Mouse (Mus musculus) spleen, adult 12 weeks (tissue): ENCODE measurements around the gene Tyrobp.

Experiments
- DNase-seq: peaks from one replicate; pipeline ENCODE4 v3.0.0; 2022; ENCODE audit warnings: low spot score

Gene Tyrobp

GRCm38 (mm10) chr7:30413596-30413995 is at the start of gene Tyrobp:
TSS of gene Tyrobp (plus strand) at chr7:30413760.
- no peak for DNase-seq

DNA sequence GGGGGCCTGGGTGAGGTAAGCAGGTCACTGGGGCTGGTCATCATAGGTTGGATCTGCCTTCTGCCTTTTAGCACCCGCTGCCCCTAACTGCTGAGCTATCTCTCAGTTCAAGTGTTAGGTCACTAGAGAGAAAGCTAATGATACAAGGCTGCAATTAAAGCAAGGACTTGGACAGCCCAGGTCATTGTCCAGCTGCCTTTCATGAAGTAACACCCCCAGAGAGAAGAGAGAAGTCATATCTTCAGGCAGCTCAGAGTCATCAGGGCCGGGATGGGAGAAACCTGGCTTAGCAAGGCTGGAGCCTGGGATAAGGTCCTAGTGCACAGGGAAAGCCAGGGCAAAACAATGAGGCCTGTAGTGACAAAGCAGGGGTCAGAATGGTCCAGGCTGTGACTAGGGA is 46.1 kb upstream of the Tyrobp start:
- no peak for DNase-seq

GRCm38 (mm10) chr7:30373501-30373962 is 40.0 kb upstream of the Tyrobp start:
- DNase-seq = peak; percentile 68

DNA sequence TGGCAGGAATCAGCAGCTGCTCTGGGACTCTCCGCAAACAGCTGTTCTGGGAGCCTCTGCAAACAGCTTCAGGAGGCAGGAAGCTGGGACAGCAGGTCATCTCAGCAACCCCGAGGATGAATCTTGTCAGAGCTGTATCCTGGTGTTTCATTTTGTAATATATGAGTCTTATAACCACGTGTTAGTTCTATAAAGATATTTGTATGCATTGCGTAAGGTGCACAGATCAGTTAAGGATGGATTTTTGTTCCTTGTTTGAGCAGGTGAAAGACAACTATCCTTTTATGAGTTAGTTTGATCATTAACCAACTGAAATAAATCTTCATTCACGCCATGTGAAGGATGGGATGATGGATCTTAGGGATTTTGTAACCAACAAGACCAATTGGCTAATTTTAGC is 33.5 kb upstream of the Tyrobp start:
- no peak for DNase-seq

DNA sequence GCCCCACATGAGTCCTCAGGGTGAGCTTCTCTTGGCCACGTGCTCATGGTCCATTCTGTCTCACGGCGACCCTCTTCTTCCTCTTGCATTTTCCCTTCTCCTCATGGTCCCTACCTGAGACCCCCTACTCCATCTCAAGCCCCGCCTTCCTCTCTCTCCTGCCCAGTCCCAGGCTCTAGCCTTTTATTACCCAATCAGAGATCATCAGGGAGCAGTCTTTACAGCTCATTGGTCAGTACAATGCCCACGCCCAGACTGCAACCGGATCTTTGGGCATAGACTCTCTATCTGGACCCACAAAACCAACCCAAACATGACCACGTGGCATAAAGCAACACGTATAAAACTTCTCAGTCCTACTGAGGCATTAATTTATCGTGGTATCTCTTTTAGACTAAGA is 29.5 kb upstream of the Tyrobp start:
- no peak for DNase-seq

GRCm38 (mm10) chr7:30392746-30393520 is 20.6 kb upstream of the Tyrobp start:
- no peak for DNase-seq

- no peak for DNase-seq
Observed at GRCm38 (mm10) chr7:30393631-30394030, 19.9 kb upstream of the Tyrobp start.

DNA sequence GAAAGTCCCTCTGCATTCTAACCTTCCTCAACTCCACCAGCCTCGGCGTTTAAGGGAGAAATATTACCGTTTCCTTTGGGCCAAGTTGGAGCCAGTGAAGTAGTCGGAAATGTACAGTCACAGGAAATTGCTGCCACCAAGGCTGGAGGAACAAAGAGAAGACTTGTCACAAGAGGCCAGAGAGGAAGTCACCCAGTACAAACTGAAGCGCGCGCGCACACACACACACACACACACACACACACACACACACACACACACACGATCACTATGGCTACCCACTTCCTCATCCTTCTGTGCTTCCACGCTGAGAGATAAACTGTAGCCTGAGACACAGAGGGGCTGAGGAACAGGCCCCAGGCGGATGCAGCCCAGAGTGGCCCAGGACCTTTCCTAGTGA is 19.2 kb upstream of the Tyrobp start:
- peak; percentile 46 for DNase-seq

- no peak for DNase-seq
Observed at GRCm38 (mm10) chr7:30394871-30395270, 18.7 kb upstream of the Tyrobp start.

DNA sequence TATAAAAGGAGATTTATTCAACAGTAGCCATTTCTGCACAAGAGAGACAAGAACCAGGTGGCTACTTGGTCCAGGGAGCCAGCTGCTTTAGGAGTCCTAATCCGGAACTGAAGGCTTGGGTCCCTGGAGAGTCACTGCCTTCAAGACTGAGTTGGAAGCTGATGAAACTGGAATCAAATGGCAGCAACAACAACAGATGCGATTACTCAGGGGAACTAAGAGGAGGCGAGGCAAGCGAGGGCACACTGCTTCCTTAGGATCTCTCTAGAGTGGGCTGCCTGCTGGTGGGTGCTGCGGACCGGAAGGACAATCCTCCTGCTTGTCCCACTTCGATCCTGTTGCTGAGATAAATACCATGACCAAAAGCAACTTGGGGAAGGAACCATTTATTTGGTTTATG is 13.9 kb upstream of the Tyrobp start:
- DNase-seq = no peak

DNA sequence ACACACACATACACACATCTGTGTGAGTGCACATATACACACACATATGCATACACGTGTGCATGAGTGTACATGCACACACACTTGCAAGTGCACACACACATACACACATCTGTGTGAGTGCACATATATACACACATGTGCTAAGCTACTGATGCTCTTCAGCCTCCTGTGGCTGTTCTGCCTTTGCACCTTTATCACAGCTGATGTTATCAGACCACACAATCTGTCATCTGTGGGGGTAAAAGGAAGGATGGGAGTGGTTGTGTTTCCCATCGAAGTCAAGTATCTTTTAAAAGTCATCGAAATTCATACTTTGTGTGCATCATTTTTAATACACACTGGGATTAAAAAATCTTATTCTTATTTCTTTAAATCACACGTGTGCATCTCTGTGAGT is 11.2 kb upstream of the Tyrobp start:
- no peak for DNase-seq

DNA sequence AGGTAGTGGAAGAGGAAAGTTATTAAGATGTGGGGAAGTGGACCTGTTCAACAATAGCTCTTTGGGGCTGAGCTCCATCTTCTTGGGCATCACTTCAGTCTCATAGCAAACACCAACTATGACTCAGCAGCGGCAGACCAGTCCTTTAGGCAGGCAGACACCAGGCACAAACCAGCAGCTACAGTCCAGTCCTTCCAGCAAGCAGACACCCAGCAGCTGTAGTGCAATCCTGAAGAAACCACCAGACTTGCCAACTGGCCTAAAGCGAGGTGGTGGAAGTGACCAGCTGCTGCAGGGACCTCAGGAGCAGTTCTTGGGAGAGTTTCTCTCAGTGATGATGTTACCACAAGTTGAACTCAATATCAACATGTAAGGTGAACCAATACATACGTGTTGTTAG is 4.9 kb upstream of the Tyrobp start:
- DNase-seq = no peak

DNA sequence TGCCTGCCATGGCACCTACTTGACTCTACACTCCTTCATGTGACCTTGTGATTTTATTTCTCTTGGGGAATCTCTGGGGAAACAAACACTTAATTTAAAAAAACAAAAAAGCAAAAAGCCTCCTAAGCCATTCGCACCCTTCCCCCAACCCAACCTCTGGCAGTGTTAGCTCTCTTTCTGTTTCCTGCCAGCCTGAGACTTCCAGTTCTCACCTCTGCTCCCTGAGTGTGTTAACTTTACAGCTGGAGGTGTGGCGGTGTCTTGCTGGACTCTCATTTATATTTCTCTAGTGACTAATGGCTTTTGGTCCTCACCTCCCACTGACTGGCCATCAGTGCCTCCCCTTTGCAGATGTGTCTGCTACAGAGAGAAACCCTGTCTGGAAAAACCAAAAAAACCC is 3.8 kb upstream of the Tyrobp start:
- DNase-seq = no peak

DNA sequence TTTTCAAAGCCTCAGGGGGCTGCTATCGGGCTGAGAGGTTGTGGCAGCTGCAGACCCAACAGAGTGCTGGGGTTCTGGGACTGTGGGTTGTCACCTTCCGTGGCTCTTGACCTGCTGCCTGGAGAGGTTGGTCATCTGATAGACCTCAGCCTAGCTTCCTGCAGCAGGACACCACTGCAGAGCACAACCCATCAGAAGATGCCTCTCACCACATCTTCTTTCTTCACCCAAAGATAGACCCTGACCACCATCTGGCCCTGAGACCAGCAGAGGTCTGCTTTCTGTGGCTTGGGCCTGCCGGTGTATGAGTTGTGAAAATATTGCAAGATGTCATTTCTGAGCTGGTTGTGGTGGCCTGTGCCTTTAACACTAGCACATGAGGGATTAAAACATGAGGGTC is 2.5 kb upstream of the Tyrobp start:
- DNase-seq = no peak

DNA sequence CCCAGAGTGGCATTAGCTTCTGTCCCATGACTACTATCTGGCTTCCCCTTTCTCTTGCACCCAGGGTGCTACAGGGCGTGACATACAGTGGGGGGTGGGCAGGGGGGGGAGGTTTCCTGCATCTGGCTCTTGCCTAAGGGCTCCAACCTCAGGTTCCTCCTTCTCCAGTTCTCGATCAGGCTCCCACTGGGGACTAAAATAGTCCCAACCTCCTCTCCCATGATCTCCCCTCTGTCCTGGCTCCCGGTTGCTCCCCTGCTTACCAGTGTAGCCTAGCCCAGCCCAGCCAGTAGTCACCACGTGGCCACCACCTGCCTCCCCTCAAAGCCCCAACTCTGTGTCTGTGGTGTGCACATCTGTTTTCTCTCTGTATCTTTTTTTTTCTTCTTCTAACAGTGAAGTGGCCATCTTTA is 819 bp upstream of the Tyrobp start:
- DNase-seq = peak; percentile 12

DNA sequence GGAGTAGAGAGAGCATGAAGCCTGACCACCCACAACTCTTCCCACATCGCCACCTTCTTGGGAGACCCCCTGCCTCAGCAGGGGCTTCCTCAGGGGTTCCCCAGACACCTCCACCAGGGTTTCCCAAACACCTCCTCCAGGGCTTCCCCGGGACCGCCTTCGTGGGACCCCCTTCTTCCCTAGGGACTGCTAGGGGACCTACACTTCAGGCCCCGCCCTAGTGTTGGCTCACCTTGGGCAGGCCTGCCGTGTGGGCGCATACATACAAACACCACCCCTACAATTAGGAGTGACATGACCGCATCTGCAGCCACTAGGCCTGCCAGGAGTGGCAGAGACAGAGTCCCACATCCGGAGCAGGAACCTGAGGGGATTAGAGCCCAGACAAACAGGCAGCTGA is 4.3 kb downstream of the Tyrobp start:
- peak; percentile 12 for DNase-seq

DNA sequence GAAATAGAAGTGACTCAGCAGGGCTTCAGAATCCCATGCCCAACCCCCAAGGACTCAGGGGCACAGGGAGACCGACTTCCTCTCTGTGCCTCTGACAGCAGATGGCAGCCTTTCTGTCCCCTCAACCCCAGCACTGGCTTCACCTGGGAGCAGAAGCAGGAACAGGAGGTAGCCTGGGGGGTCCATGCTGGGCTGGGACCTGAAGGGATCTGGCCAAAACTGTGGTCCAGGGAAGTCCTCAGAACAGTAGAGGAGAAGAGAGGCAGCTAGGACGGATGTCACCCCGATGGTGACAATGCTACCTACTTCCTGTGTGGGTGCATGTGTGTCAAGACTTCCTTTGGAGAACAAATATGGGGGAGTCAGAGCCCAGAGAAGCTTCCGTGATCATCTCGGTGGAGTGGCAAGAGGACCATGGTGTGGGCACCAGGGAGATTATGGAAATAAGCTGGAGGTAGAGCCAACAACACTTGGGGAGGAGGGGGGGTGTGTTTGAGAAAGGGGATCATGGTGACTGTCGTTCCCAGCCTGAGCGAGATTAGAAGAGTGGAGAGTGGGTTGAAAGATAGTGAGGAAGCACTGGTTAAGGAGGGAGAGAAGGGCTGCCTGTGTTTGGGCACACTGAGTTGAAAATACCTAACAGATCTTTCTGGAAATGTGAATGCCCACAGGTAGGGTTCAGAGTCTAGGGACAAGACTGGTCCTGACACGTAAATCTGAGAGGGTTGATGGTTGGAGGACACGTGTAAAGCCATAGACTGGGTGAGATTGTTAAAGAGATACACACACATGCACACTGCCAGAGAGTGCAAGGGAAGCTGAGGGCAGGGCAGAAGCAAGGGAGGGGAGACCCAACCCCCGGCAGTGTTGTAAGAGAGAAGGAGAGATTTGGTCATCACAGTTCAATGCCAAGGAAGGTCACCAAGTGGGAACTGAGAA is 6.3 kb downstream of the Tyrobp start, which contains the start of gene Hcst:
Gene Hcst (minus strand): TSS at position 294 of the 939 bp plus-strand sequence.
- peak; percentile 26 for DNase-seq

- no peak for DNase-seq
Observed at GRCm38 (mm10) chr7:30420673-30421072, 7.1 kb downstream of the Tyrobp start.

DNA sequence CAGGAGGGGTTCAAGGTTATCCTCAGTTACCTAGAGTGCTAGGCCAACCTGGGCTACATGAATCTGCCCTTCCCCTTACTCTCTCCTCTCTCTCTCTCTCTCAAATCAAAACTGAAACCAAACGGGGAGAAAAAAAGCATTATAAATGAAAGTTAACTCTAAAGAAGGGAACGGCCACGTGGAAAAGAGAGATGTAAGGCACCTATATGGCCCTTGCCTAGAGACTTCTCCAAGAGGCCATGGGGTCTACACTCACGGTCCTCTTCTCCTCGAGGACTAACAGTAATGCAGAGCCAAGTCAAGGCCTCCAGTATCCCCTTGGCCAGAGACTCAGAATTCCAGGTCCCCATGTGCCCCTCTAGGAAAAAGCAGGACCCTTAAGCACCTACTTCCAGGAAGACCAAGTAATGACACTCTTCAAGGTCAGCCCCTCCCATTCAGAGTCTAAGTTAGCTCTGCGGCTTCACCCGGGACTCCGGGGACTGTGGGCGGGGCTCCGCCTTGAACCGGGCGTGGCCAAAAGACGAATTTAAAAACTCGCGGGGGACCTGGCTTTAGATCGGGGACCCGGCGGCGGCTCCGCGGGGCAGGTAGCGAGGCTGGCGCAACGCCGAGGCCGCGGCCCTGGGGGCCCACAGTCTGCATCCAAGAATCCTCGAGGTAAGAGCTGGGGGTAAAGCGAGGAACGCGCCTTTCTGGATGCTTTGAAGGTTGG is 7.8 kb downstream of the Tyrobp start, which contains the start of gene Nfkbid:
Gene Nfkbid (plus strand): TSS at position 558 of the 715 bp plus-strand sequence.
- peak; percentile 78 for DNase-seq

DNA sequence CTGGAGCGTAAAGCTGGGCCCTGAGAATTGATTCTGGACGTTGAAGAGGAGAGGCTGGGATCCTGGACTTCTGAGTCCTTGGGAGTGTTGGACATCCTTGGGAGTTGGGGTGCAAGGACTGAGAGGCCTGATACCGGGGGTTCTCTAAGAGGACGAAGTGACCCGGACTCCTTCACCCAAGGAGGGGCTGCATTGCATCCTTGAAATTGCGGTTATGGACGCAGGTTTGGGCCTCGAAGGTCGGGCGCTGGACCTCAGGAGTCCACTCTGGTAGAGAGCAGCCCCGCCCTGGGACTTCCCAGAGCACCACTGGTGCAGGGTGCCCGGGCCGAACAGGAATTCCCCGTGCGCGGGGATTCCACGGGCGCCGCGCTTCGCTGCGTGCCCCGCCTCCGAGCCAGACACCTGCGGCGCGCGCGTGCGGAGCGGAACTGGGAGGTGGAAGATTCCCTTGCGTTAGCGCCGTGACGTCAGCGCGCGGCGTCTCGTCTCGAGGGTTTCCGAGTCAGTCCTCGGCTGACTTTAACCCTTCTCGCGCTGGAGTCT is 8.4 kb downstream of the Tyrobp start:
- DNase-seq = peak; percentile 84

DNA sequence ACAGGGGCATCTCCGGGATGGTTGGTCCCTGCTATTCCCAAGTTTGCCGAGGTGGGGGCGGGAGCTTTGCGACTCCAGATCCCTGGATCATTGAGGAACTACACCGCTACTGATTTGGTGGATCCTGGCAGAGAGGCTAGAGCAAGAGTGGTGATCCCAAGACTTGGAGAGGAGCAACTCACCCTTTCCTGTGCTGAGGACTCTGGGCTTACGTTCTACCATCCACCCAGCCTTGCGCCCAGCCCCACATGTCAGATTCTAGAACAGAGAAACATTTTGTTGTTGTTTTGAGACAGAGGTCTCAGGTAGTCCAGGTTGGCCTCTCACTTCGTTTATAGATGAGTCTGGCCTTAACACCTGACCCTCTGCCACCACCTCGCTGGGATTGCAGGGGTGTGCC is 9.0 kb downstream of the Tyrobp start:
- peak; percentile 10 for DNase-seq
